Comparison of ENCODE assay signal across 26 mouse cellular contexts in genomic region chr14:78566431-78566830, GRCm38 (mm10).
"Had no signal": no experiment of that assay in that cellular context is flagged by ENCODE, and none has a peak within 500 bp of the region (broad histone marks: within the 10 kb centered on the region; RNA-seq: fewer than 3 reads in every experiment).

No protein-coding gene starts in this region.

- ATAC-seq: hindbrain, postnatal 0 days; intestine, embryonic 16.5 days; liver, embryonic 12.5 days had no signal

- H3K4me1 ChIP-seq: heart, embryonic 10.5 days; hindbrain, embryonic 10.5 days; limb, embryonic 15.5 days; liver, embryonic 12.5 days had no signal

- H3K4me3 ChIP-seq: heart, embryonic 10.5 days; heart, embryonic 12.5 days; hindbrain, embryonic 10.5 days; hindbrain, embryonic 12.5 days; kidney, embryonic 15.5 days; limb, embryonic 13.5 days; limb, embryonic 15.5 days; liver, embryonic 12.5 days had no signal

- H3K27me3 ChIP-seq: heart, embryonic 12.5 days; hindbrain, embryonic 12.5 days; kidney, embryonic 15.5 days; limb, embryonic 13.5 days; limb, embryonic 15.5 days; liver, embryonic 12.5 days had no signal

- H3K36me3 ChIP-seq: heart, embryonic 10.5 days; hindbrain, embryonic 10.5 days; hindbrain, embryonic 12.5 days; limb, embryonic 13.5 days; limb, embryonic 15.5 days; liver, embryonic 12.5 days had no signal

- H3K9ac ChIP-seq: heart, embryonic 12.5 days; hindbrain, embryonic 12.5 days; hindbrain, embryonic 14.5 days; kidney, embryonic 15.5 days; limb, embryonic 13.5 days; limb, embryonic 15.5 days; liver, embryonic 12.5 days; liver, embryonic 14.5 days had no signal

- DNase-seq: gastrocnemius, postnatal 14 days; gastrocnemius, postnatal 36 days; heart, adult 18-20 months; heart, postnatal 10 days; heart, postnatal 4 days; kidney, adult 11 months; kidney, adult 2 months; kidney, adult 9 months; kidney, postnatal 14 days; kidney, postnatal 36 days; layer of hippocampus, adult 9-11 months; layer of hippocampus, postnatal 36 days; left cerebral cortex, postnatal 4 days had no signal

- H3K4me2 ChIP-seq: heart, embryonic 12.5 days; hindbrain, embryonic 12.5 days; hindbrain, embryonic 14.5 days; kidney, embryonic 15.5 days; limb, embryonic 13.5 days; limb, embryonic 15.5 days; liver, embryonic 12.5 days had no signal

- H3K27ac ChIP-seq: heart, embryonic 10.5 days; hindbrain, embryonic 10.5 days; hindbrain, embryonic 12.5 days; hindbrain, embryonic 14.5 days; hindbrain, postnatal 0 days; kidney, embryonic 15.5 days; kidney, postnatal 0 days; limb, embryonic 13.5 days; limb, embryonic 15.5 days; liver, embryonic 12.5 days; liver, embryonic 14.5 days had no signal

- H3K9me3 ChIP-seq: heart, embryonic 10.5 days; heart, embryonic 12.5 days; hindbrain, embryonic 10.5 days; hindbrain, embryonic 12.5 days; kidney, embryonic 15.5 days; limb, embryonic 13.5 days; limb, embryonic 15.5 days; liver, embryonic 12.5 days had no signal
